Mouse (Mus musculus): ENCODE data around the gene Stard7. TPM values are rescaled to one million over a fixed set of nuclear protein-coding genes. Genes with fewer than 3 reads are reported as not detected.

Gene Stard7
- total RNA-seq, 2 experiments from 2014 or later, result 109 to 141 TPM

DNA sequence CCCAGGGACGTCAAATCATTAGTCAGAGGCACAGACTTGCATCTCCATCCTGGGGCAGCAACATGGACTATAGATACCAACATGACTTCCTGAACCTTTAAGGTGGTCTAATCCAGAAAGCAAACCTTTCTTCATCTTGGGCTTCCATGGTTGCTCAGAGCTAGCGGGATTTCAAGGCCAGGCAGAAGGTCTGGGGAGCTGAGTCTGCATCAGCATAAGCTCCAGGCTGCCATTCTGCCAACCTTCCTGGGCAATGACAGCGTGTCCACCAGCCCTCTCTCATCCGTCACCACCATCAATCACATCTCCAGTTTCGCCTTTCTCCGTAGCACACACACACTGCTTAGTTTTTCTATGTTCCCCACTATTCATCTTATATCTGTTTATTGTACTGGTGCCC lies 69.2 kb downstream of the Stard7 start:
- ATAC-seq (replicated peaks; ENCODE audit: low FRiP score, low TSS enrichment, poor library complexity, severe bottlenecking), result no peak

DNA sequence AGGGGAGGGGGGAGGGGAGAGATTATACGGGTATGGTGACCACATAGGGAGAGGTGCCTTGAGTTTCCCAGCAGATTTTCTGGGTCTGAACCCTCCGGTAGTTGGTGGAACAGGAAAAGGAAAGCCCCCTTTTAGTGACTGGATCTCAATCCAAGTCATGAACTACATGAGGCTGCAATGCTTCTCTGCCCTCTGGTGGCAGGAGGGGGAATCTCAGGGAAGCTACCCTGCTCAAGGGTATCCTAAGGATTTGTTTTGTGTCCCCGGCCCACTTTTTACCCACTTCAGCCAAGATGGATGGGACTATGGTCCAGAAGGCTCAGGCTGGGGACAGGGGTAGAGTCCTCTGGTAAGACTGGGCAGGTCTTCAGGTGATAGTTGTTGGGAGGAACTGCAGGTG lies 71.1 kb downstream of the Stard7 start:
- 0 out of 2 replicates have a peak, but pooled peaks have one; percentile 19 for ATAC-seq (replicated peaks; ENCODE audit: low FRiP score, low TSS enrichment, poor library complexity, severe bottlenecking)

DNA sequence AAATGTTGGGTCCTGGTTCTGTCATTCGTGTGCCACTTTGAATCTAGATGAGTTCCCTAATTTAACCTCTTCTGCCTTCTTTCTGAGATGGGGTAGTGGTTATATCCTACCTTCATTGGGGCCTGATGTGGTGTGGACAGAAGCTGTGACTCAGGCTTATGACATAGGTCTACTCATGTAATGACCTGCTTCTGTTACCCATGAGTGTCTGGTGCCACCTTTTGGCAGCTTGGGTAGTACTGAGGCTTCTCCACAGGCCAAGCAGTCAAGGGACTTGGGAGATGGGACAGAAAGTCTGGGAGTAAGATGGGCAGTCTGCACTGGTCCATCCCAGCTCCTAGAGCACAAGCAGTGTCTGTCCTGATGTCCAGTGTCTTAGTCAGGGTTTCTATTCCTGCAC lies 76.3 kb downstream of the Stard7 start:
- ATAC-seq (replicated peaks; ENCODE audit: low FRiP score, low TSS enrichment, poor library complexity, severe bottlenecking), result no peak

DNA sequence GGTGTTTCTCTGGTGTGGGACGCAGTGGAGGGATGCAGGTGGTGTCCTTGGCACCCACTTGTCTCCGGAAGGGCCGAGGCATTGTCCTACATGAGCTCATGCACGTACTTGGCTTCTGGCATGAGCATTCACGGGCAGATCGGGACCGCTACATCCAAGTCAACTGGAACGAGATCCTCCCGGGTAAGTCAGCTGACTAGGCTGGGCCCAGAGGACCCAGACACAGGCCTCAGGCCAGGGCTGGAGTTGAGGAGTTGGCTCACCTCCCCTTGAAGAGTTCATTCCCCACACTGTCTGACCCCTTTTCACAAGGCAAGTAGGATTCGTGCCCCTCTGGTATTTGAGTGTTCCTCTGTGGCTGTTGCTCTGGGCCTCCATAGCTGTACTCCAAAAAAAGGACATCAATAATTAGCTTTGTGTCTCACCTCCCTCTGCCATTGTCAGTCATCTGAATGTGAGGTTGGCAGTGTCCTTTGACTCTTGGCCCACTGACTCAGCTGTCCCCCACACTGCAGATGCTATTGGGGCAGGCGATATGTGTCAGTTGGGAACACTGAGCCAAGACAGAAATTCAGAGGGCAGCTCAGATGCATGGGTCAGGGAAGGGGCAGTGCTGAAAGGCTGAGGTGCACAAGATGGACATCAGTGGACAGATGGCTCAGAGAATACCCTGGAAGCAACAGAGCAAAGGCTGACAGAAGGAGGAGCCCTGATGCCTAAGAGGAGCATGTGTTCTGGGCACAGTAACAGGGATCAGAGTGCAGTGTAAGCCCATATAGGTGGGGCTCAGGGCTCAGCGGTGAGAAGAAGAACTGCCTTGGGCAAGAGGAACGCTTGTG lies 77.3 kb downstream of the Stard7 start:
- ATAC-seq (replicated peaks; ENCODE audit: low FRiP score, low TSS enrichment, poor library complexity, severe bottlenecking), result no peak

Other genes starting within 250 kb of the Stard7 start
- 53.7 and 54.7 TPM in 2 replicates for gene Blvra, start 199.6 kb upstream of the Stard7 start, total RNA-seq (2014; fragmentation: Nextera tagmentation)
- 40.9 and 47.9 TPM in 2 replicates for gene Blvra, start 199.6 kb upstream of the Stard7 start, total RNA-seq (2017)
- gene Ncaph, start 136.3 kb upstream of the Stard7 start, total RNA-seq (2014; fragmentation: Nextera tagmentation), result 44.7 and 65.6 TPM in 2 replicates
- 55.8 and 57.3 TPM in 2 replicates for gene Ncaph, start 136.3 kb upstream of the Stard7 start, total RNA-seq (2017)
- gene Itpripl1, start 126.8 kb upstream of the Stard7 start, total RNA-seq (2014; fragmentation: Nextera tagmentation), result 17.9 and 23.4 TPM in 2 replicates
- 15.8 and 24.0 TPM in 2 replicates for gene Itpripl1, start 126.8 kb upstream of the Stard7 start, total RNA-seq (2017)
- gene 1810024B03Rik, start 61.9 kb upstream of the Stard7 start, total RNA-seq (2014; fragmentation: Nextera tagmentation), result 2.8 and 6.5 TPM in 2 replicates
- gene 1810024B03Rik, start 61.9 kb upstream of the Stard7 start, total RNA-seq (2017), result 1.6 and 2.6 TPM in 2 replicates
- gene Snrnp200, start 61.8 kb upstream of the Stard7 start, total RNA-seq (2014; fragmentation: Nextera tagmentation), result 99.4 and 122 TPM in 2 replicates
- 202 and 255 TPM in 2 replicates for gene Snrnp200, start 61.8 kb upstream of the Stard7 start, total RNA-seq (2017)
- gene Ciao1, start 22.4 kb upstream of the Stard7 start, total RNA-seq (2014; fragmentation: Nextera tagmentation), result 39.4 and 40.1 TPM in 2 replicates
- gene Ciao1, start 22.4 kb upstream of the Stard7 start, total RNA-seq (2017), result 19.0 and 45.1 TPM in 2 replicates
- gene Tmem127, start 22.3 kb upstream of the Stard7 start, total RNA-seq (2014; fragmentation: Nextera tagmentation), result 17.5 and 26.0 TPM in 2 replicates
- 38.7 and 39.5 TPM in 2 replicates for gene Tmem127, start 22.3 kb upstream of the Stard7 start, total RNA-seq (2017)
- 18.4 and 29.2 TPM in 2 replicates for gene Dusp2, start 65.9 kb downstream of the Stard7 start, total RNA-seq (2014; fragmentation: Nextera tagmentation)
- gene Dusp2, start 65.9 kb downstream of the Stard7 start, total RNA-seq (2017), result 33.5 and 35.8 TPM in 2 replicates
- gene Astl, start 68.4 kb downstream of the Stard7 start, total RNA-seq (2014; fragmentation: Nextera tagmentation), result 0.40 TPM in 1 of 2 replicates, not detected in the other
- not detected in 2 replicates for gene Astl, start 68.4 kb downstream of the Stard7 start, total RNA-seq (2017)
- not detected in 2 replicates for gene Adra2b, start 93.0 kb downstream of the Stard7 start, total RNA-seq (2014; fragmentation: Nextera tagmentation)
- not detected in 2 replicates for gene Adra2b, start 93.0 kb downstream of the Stard7 start, total RNA-seq (2017)
- gene Gpat2, start 155.0 kb downstream of the Stard7 start, total RNA-seq (2014; fragmentation: Nextera tagmentation), result not detected in 2 replicates
- not detected in 2 replicates for gene Gpat2, start 155.0 kb downstream of the Stard7 start, total RNA-seq (2017)
- gene Fahd2a, start 174.3 kb downstream of the Stard7 start, total RNA-seq (2014; fragmentation: Nextera tagmentation), result 17.8 and 18.9 TPM in 2 replicates
- 1.8 and 3.5 TPM in 2 replicates for gene Fahd2a, start 174.3 kb downstream of the Stard7 start, total RNA-seq (2017)